Mouse (Mus musculus): ENCODE measurements around the gene Ptprk.

- TF ChIP-seq CTCF (IDR thresholded peaks at IDR 0.05; ENCODE audit: low read depth) (no peak), EP300 (IDR thresholded peaks at IDR 0.05; ENCODE audit: low read depth) (no peak)
Observed at GRCm38 (mm10) chr10:28112826-28113589, 38.4 kb downstream of the Ptprk start.
